Mouse (Mus musculus): ENCODE data around the gene Capn6.

DNA sequence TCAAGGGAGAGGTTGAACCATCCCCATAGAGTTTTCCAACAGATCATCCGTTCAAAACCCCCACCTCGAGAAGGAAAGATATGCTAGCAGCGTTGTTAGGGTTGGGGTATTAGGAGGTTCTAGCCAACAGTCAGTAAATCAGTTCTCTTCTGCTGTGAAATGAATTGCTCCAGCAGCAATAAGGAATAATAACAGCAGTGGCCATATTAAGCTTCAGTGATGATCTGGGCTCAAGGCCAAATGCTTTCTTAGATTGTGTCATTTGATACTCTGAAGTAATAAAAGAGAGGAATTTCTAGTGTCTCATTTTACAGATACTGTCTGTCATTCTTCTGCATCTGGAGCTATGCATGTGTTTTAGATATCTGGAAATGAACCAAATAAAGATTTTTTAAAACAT lies 64.7 kb downstream of the Capn6 start:
- no peak for TF ChIP-seq GATA1 (IDR thresholded peaks at IDR 0.05; ENCODE audit: low read length)
- no peak for TF ChIP-seq TAL1 (IDR thresholded peaks at IDR 0.05; ENCODE audit: low read length)
